Mouse (Mus musculus): Measurements from ENCODE around the gene Creg1. TPM values are rescaled to one million over a fixed set of nuclear protein-coding genes. Genes with fewer than 3 reads are reported as not detected.
A peak's percentile ranks its signal among the peaks of the same experiment; 100 is the strongest.

Gene Creg1
- total and polyA plus RNA-seq, 2 experiments from 2014 or later, result 29.1 to 62.1 TPM

- WGBS, result 80% methylated on average over 5 of the region's 5 CpGs
- H3K4me1 ChIP-seq (ENCODE audit: control insufficient read depth, insufficient read depth), result no peaks in the 10 kb centered on the region
- H3K36me3 ChIP-seq (replicated peaks; ENCODE audit: control insufficient read depth, insufficient read depth, low read length), result no peaks in the 10 kb centered on the region
- no peak overlapping the region for H3K4me3 ChIP-seq (ENCODE audit: low read depth, low read length)
- no peak for TF ChIP-seq EP300 (IDR thresholded peaks at IDR 0.05; ENCODE audit: low read depth)
- no peak for TF ChIP-seq CTCF (IDR thresholded peaks at IDR 0.05; ENCODE audit: low read depth)
- no peaks in the 10 kb centered on the region for H3K9me3 ChIP-seq (replicated peaks; ENCODE audit: control insufficient read depth, low read length)
- H3K9ac ChIP-seq (replicated peaks; ENCODE audit: low read depth, low read length), result no peak overlapping the region
- ATAC-seq (ENCODE audit: insufficient read depth, low read depth) (no peak), DNase-seq (ENCODE audit: low spot score) (no peak)
- H3K27ac ChIP-seq (ENCODE audit: low read depth), result no peak overlapping the region; the same call in 1 of the 2 replicates
- no peaks in the 10 kb centered on the region for H3K27me3 ChIP-seq (ENCODE audit: control insufficient read depth, insufficient read depth, low read length)
- no peak overlapping the region for H3K4me2 ChIP-seq (ENCODE audit: low read depth, low read length)
Measured at GRCm38 (mm10) chr1:165803107-165803506, 39.6 kb downstream of the Creg1 start.

GRCm38 (mm10) chr1:165804133-165804532 lies 40.6 kb downstream of the Creg1 start:
- ATAC-seq (ENCODE audit: insufficient read depth, low read depth), result no peak
- Histone ChIP-seq H3K4me1 (ENCODE audit: control insufficient read depth, insufficient read depth) (no peaks in the 10 kb centered on the region), H3K9me3 (replicated peaks; ENCODE audit: control insufficient read depth, low read length) (no peaks in the 10 kb centered on the region), H3K27ac (ENCODE audit: low read depth) (no peak overlapping the region), H3K9ac (replicated peaks; ENCODE audit: low read depth, low read length) (no peak overlapping the region), H3K36me3 (replicated peaks; ENCODE audit: control insufficient read depth, insufficient read depth, low read length) (no peaks in the 10 kb centered on the region), H3K27me3 (ENCODE audit: control insufficient read depth, insufficient read depth, low read length) (no peaks in the 10 kb centered on the region), H3K4me3 (ENCODE audit: low read depth, low read length) (no peak overlapping the region), H3K4me2 (ENCODE audit: low read depth, low read length) (no peak overlapping the region)
- WGBS, result 89% methylated on average over 4 of the region's 4 CpGs
- TF ChIP-seq CTCF (IDR thresholded peaks at IDR 0.05; ENCODE audit: low read depth) (no peak), EP300 (IDR thresholded peaks at IDR 0.05; ENCODE audit: low read depth) (no peak)
- DNase-seq (ENCODE audit: low spot score), result no peak

- 69% methylated on average over 2 of the region's 2 CpGs for WGBS
Measured at GRCm38 (mm10) chr1:165810633-165811032, 47.1 kb downstream of the Creg1 start.

GRCm38 (mm10) chr1:165811170-165811569 lies 47.6 kb downstream of the Creg1 start:
- H3K36me3 ChIP-seq (replicated peaks; ENCODE audit: control insufficient read depth, insufficient read depth, low read length), result no peaks in the 10 kb centered on the region
- H3K9ac ChIP-seq (replicated peaks; ENCODE audit: low read depth, low read length), result no peak overlapping the region
- no peak overlapping the region for H3K4me2 ChIP-seq (ENCODE audit: low read depth, low read length)
- TF ChIP-seq EP300 (IDR thresholded peaks at IDR 0.05; ENCODE audit: low read depth) (no peak), CTCF (IDR thresholded peaks at IDR 0.05; ENCODE audit: low read depth) (no peak)
- H3K27ac ChIP-seq (ENCODE audit: low read depth), result no peak overlapping the region
- DNase-seq (ENCODE audit: low spot score), result no peak
- H3K9me3 ChIP-seq (replicated peaks; ENCODE audit: control insufficient read depth, low read length), result no peaks in the 10 kb centered on the region
- H3K27me3 ChIP-seq (ENCODE audit: control insufficient read depth, insufficient read depth, low read length), result peaks cover 7% of the 10 kb centered on the region; the same call in 1 of the 2 replicates
- ATAC-seq (ENCODE audit: insufficient read depth, low read depth), result no peak
- H3K4me1 ChIP-seq (ENCODE audit: control insufficient read depth, insufficient read depth), result no peaks in the 10 kb centered on the region
- no peak overlapping the region for H3K4me3 ChIP-seq (ENCODE audit: low read depth, low read length)
- 65% methylated on average over 5 of the region's 5 CpGs for WGBS

More at GRCm38 (mm10) chr1:165810633-165811032, 47.1 kb downstream of the Creg1 start:
- H3K4me2 ChIP-seq (ENCODE audit: low read depth, low read length), result no peak overlapping the region
- H3K4me1 ChIP-seq (ENCODE audit: control insufficient read depth, insufficient read depth), result no peaks in the 10 kb centered on the region
- H3K4me3 ChIP-seq (ENCODE audit: low read depth, low read length), result no peak overlapping the region
- no peak for TF ChIP-seq EP300 (IDR thresholded peaks at IDR 0.05; ENCODE audit: low read depth)
- TF ChIP-seq CTCF (IDR thresholded peaks at IDR 0.05; ENCODE audit: low read depth), result no peak
- peaks cover 7% of the 10 kb centered on the region; the same call in 1 of the 2 replicates for H3K27me3 ChIP-seq (ENCODE audit: control insufficient read depth, insufficient read depth, low read length)
- no peak overlapping the region for H3K27ac ChIP-seq (ENCODE audit: low read depth)
- no peaks in the 10 kb centered on the region for H3K9me3 ChIP-seq (replicated peaks; ENCODE audit: control insufficient read depth, low read length)
- no peaks in the 10 kb centered on the region for H3K36me3 ChIP-seq (replicated peaks; ENCODE audit: control insufficient read depth, insufficient read depth, low read length)
- ATAC-seq (ENCODE audit: insufficient read depth, low read depth) (no peak), DNase-seq (ENCODE audit: low spot score) (no peak)
- H3K9ac ChIP-seq (replicated peaks; ENCODE audit: low read depth, low read length), result no peak overlapping the region

GRCm38 (mm10) chr1:165812775-165813174 lies 49.2 kb downstream of the Creg1 start:
- Histone ChIP-seq H3K36me3 (replicated peaks; ENCODE audit: control insufficient read depth, insufficient read depth, low read length) (no peaks in the 10 kb centered on the region), H3K27me3 (ENCODE audit: control insufficient read depth, insufficient read depth, low read length) (peaks cover 7% of the 10 kb centered on the region; the same call in 1 of the 2 replicates), H3K27ac (ENCODE audit: low read depth) (no peak overlapping the region), H3K9ac (replicated peaks; ENCODE audit: low read depth, low read length) (no peak overlapping the region), H3K4me2 (ENCODE audit: low read depth, low read length) (no peak overlapping the region), H3K9me3 (replicated peaks; ENCODE audit: control insufficient read depth, low read length) (no peaks in the 10 kb centered on the region), H3K4me1 (ENCODE audit: control insufficient read depth, insufficient read depth) (no peaks in the 10 kb centered on the region), H3K4me3 (ENCODE audit: low read depth, low read length) (no peak overlapping the region)
- TF ChIP-seq CTCF (IDR thresholded peaks at IDR 0.05; ENCODE audit: low read depth) (no peak), EP300 (IDR thresholded peaks at IDR 0.05; ENCODE audit: low read depth) (no peak)
- ATAC-seq (ENCODE audit: insufficient read depth, low read depth) (no peak), DNase-seq (ENCODE audit: low spot score) (no peak)
- WGBS, result 78% methylated on average over 3 of the region's 3 CpGs

GRCm38 (mm10) chr1:165814116-165814515 lies 50.6 kb downstream of the Creg1 start:
- H3K4me3 ChIP-seq (ENCODE audit: low read depth, low read length), result 0 out of 2 replicates have a peak overlapping the region, but pooled peaks have one; percentile 2
- WGBS, result 46% methylated on average over 7 of the region's 7 CpGs
- ATAC-seq (ENCODE audit: insufficient read depth, low read depth) (no peak), DNase-seq (ENCODE audit: low spot score) (no peak)
- H3K4me1 ChIP-seq (ENCODE audit: control insufficient read depth, insufficient read depth), result no peaks in the 10 kb centered on the region
- H3K36me3 ChIP-seq (replicated peaks; ENCODE audit: control insufficient read depth, insufficient read depth, low read length), result no peaks in the 10 kb centered on the region
- no peaks in the 10 kb centered on the region for H3K9me3 ChIP-seq (replicated peaks; ENCODE audit: control insufficient read depth, low read length)
- H3K9ac ChIP-seq (replicated peaks; ENCODE audit: low read depth, low read length), result no peak overlapping the region
- H3K27me3 ChIP-seq (ENCODE audit: control insufficient read depth, insufficient read depth, low read length), result peaks cover 7% of the 10 kb centered on the region; the same call in 1 of the 2 replicates
- 0 out of 2 replicates have a peak overlapping the region, but pooled peaks have one; percentile 9 for H3K27ac ChIP-seq (ENCODE audit: low read depth)
- TF ChIP-seq EP300 (IDR thresholded peaks at IDR 0.05; ENCODE audit: low read depth) (no peak), CTCF (IDR thresholded peaks at IDR 0.05; ENCODE audit: low read depth) (no peak)
- H3K4me2 ChIP-seq (ENCODE audit: low read depth, low read length), result peak overlapping the region; percentile 16; the same call in 1 of the 2 replicates

All from heart, postnatal 0 days (tissue).